Comparison of ENCODE assay signal across 13 mouse cellular contexts in genomic region chr1:190047201-190047600, GRCm38 (mm10).
"Had no signal": no experiment of that assay in that cellular context is flagged by ENCODE, and none has a peak within 500 bp of the region (broad histone marks: within the 10 kb centered on the region; RNA-seq: fewer than 3 reads in every experiment).

No protein-coding gene starts in this region.

- H3K9me3 ChIP-seq: liver, embryonic 13.5 days; midbrain, embryonic 15.5 days had no signal

- H3K27me3 ChIP-seq: liver, embryonic 13.5 days; midbrain, embryonic 15.5 days; neural tube, embryonic 12.5 days had no signal

- H3K4me1 ChIP-seq: neural tube, embryonic 12.5 days had no signal

- DNase-seq: kidney, adult 18-20 months; kidney, postnatal 36 days; left cerebral cortex, postnatal 4 days; liver, embryonic 13.5 days; lung, adult 18-20 months; lung, postnatal 36 days; right cerebral cortex, adult 18-20 months; right cerebral cortex, postnatal 25 days; thymus, postnatal 4 days had no signal

- H3K36me3 ChIP-seq: limb, embryonic 13.5 days; liver, embryonic 13.5 days; midbrain, embryonic 15.5 days; neural tube, embryonic 12.5 days had no signal

- ATAC-seq: midbrain, embryonic 15.5 days had no signal

- H3K9ac ChIP-seq: limb, embryonic 13.5 days; liver, embryonic 13.5 days; midbrain, embryonic 15.5 days; neural tube, embryonic 12.5 days had no signal

- H3K27ac ChIP-seq: layer of hippocampus, adult 2 months; limb, embryonic 13.5 days; midbrain, embryonic 15.5 days; neural tube, embryonic 12.5 days had no signal

- H3K4me2 ChIP-seq: limb, embryonic 13.5 days; liver, embryonic 13.5 days; midbrain, embryonic 15.5 days; neural tube, embryonic 12.5 days had no signal

- H3K4me3 ChIP-seq: layer of hippocampus, adult 2 months; limb, embryonic 13.5 days; liver, embryonic 13.5 days; midbrain, embryonic 15.5 days; neural tube, embryonic 12.5 days had no signal
